Mouse (Mus musculus) hematopoietic stem cell, adult 5-6 weeks (primary cell): Measurements from ENCODE around the gene Hlcs. TPM values are rescaled to one million over a fixed set of nuclear protein-coding genes. Genes with fewer than 3 reads are reported as not detected.

ENCODE experiments used
- ATAC-seq, 2 experiments: fragments of 125-278 bp in 1 of 2; replicated peaks in 1 of 2; 2 replicates each; pipeline ENCODE4 v1.8.0; 2016 to 2017; ENCODE audit warnings: inconsistent platforms in 2 of 2, mild to moderate bottlenecking in 2 of 2, moderate number of reproducible peaks in 2 of 2, low read depth in 1 of 2, moderate TSS enrichment in 1 of 2; ENCODE audit not compliant: low FRiP score in 2 of 2, poor library complexity in 2 of 2, severe bottlenecking in 2 of 2, insufficient read depth in 1 of 2, low TSS enrichment in 1 of 2
- total RNA-seq: library from RNA; stranded (forward); fragments of 172-1452, 232-1000 nt; gene quantifications from 2 replicates; pipeline ENCODE4 v1.2.3, GENCODE M21; 2017

The Hlcs gene
- total RNA-seq, 1 experiment from 2014 or later, result 11.7 TPM

DNA sequence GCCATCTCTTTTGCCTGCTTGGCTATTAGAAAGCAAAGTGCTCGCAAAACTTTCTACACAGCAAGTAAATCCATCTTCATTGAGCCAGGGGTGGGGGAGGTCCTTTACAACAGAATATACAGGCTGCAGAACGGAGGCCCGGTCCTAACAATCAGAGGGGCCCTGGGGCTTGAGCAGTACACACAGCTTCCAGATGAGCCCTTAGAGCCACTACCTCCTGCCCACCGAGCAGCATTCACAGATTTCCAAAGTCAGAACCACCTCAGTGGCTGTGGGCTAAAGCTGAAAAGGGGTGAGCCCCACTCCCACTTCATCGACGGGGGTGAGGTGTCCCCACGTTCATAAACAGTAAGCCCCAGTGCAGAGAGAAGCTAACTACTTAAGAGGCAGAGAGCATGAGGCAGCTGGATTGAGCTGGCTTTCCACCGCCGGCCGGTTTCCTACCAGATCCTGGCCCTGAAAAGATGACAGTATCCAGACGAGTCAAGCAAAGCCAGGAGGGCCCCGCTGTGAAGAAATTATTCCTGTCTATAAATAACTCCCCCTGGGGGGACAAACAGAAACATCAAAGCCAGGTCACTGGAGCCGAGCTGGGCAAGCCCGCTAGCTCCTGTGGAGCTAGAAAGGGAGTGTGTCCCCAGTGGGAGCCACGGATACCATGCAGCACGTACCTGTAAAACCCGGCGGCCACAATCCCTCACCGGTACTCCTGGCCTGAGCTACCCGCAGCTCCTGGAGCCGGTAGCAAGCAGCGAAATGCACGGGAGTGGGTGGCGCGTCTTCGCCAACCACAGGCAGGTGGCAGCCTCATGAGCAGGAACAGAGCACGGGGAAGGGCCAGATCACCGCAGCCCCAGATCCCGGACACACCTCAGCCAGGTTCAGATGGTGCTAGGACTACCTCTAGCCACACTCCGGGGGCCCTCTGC is 10.8 kb downstream of the Hlcs start:
- ATAC-seq, result peak; percentile 62 to 68

DNA sequence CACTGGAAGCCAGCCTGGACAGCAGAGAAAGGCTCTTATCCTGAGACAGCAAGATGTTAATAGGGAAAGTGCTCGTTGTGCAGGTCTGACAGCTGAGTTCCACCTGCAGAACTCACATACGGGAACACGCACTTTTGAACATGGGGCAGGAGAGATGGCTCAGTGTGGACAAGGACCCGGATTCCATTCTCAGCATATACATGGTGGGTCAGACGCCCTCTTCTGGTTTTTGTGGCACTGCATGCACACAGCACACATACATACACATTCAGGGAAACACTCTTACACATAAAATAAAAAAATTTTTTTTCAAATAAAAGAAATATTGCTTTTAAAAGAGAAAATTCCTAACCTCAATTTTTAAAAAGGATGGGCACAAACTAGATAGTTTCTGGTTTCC is 11.7 kb downstream of the Hlcs start:
- no peak for ATAC-seq

DNA sequence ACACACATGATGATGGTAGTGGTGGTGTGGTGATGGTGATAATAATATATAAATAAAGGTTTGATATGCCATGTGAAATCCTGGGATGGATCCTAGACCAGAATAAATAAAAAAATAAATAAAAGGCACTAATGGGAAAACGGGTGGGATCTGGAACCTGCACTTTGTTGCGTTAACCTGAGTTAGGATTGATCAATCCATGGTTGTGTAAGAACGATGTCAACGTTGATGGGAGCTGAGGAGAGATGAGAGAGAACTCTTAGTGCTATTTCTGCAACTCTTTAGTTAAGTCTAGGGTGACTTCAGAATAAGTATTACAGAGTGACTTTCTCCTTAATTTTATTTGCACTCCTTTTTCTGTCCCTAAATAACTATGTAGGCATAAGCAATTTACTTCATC is 12.2 kb downstream of the Hlcs start:
- ATAC-seq, result no peak

- ATAC-seq, result no peak
Measured at GRCm38 (mm10) chr16:94299210-94299609, 14.2 kb downstream of the Hlcs start.

DNA sequence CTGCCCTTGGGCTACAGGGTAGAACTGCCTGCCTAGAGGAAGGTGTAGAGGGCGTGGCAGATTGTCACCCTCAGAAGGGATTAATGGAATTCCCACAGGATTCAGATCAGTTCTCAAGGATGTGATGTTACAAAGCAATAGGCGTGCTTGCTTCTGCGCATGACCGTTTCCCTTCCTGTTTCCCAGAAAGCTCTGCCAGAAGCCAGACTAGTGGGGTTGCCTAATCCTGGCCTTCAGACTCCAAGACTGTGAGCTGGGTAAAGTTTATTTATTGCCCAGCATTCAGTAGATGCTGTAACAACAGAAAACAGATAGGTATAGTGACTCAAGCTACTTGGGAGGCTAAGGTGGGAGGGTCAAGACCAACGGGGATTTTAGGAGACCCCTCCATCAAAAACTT is 15.3 kb downstream of the Hlcs start:
- ATAC-seq, result no peak

DNA sequence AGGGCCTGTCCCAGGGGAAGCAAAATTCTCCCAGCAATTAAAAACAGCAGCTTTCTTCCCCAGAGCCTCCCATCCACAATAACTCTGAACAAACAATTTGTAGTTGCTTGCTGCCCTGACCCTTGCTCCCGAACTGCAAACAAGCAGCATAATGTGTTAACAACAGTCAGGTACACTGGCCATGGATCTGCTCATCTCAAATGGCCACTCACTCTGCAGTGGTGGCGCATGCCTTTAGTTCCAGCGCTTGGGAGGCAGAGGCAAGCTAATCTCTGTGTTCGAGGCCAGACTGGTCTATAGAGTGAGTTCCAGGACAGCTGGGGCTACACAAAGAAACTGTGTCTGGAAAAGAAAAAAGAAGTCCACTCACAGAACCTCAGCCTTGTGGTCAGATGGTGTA is 22.2 kb downstream of the Hlcs start:
- no peak for ATAC-seq

DNA sequence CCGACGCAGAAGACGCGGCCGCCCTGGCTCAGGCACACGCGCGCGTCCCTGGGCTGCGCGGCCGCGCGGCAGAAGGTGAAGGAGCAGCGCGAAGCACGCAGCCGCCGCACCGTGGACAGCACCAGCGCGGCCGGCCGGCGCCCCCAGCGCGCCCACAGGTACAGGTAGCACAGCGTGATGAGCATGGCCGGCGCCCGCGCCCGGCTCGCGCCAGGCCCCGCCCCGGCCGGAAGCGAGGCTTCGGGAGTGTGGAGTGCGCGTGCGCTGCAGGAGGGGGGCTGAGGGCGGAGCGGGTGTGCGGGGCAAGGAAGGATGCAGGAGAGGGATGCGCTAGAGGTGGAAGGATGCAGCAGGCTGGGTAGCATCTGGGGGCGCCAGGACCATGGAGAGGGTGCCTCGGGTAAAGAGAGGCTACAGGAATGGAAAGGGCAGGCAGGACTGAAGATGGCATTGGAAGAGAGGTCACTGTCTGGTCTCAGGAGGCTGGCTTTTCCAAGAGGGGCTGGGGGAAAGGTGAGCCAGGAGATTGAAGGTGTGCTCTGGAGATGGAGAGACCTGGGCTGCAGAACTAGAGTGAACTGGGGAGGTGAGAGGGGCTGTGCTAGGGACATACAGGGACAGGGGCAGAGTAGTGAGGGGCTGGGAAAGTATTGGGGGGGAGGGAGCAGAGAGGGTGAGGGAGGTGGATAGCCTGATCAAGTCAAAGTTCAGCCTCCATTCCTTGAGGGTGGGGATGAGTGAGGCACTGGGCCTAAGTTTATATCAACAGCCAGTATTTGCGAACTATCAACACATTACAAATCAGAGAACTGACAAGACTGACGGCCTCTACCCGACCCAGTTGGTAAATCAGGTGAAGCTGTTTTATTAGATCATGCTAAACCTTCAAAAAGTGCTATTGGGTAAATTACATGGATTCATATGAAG is 23.0 kb downstream of the Hlcs start:
- ATAC-seq, result peak; percentile 80 to 88

- no peak for ATAC-seq
Measured at GRCm38 (mm10) chr16:94289138-94290072, 24.0 kb downstream of the Hlcs start.

DNA sequence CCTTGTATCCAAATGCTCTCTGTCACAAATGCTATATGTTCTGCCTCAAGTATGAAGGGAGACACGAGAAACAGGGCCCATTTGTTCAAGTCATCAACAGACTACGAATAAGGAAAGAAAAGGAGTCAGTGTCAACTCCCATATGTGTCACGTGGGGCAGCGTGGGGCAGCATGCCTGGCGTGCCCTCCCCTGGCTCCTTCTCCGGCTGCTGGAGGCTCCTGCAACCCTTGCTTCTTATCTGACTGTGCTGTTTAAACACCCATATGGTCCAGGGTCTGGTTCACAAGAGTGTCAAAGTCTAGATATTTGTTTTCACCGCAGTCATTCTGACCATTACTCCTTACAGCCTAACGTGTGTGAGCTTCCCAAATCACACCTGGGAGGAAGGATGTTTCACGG is 25.5 kb downstream of the Hlcs start:
- ATAC-seq, result no peak

GRCm38 (mm10) chr16:94283972-94284371 is 29.4 kb downstream of the Hlcs start:
- peak in 1 of 2 experiments; percentile 66; a peak in 1 of 4 replicates for ATAC-seq

DNA sequence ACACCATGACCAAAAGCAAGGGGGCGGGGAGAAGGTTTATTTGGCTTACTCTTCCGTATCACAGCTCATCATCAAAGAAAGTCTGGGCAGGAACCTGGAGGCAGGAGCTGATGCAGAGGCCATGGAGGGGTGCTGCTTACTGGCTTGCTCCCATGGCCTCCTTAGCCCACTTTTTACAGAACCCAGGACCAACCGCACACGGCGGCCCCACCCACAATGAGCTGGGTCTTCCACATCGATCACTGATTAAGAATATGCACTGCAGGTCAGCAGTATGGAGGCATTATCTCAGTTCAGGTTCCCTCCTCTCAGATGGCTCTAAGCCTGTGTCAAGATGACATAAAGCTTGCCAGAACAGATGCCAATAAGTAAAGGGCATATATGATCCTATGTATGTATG is 42.5 kb downstream of the Hlcs start:
- no peak for ATAC-seq

GRCm38 (mm10) chr16:94269635-94270034 is 43.7 kb downstream of the Hlcs start:
- peak; percentile 46 to 69; a peak in 1 of 4 replicates for ATAC-seq

GRCm38 (mm10) chr16:94268205-94268604 is 45.2 kb downstream of the Hlcs start:
- ATAC-seq, result peak; percentile 21 to 35; a peak in 1 of 4 replicates

GRCm38 (mm10) chr16:94264611-94265010 is 48.8 kb downstream of the Hlcs start:
- no peak for ATAC-seq

- ATAC-seq, result no peak
Measured at GRCm38 (mm10) chr16:94262501-94262900, 50.9 kb downstream of the Hlcs start.

GRCm38 (mm10) chr16:94260938-94261630 is 52.3 kb downstream of the Hlcs start:
- ATAC-seq, result no peak
